Mouse (Mus musculus) stomach, postnatal 0 days (tissue): ENCODE results near the gene Scgn.

Experiments
- CTCF ChIP-seq: IDR thresholded peaks from 2 replicates; pipeline ENCODE4 v1.5.1; 2016; ENCODE audit warnings: antibody characterized with exemption, low read depth, mild to moderate bottlenecking, moderate library complexity
- EP300 ChIP-seq: optimal IDR thresholded peaks from 2 replicates; pipeline ENCODE3; 2016; ENCODE audit warnings: antibody characterized with exemption

GRCm38 (mm10) chr13:23910121-23910520 is 80.9 kb downstream of the Scgn start:
- no peak for TF ChIP-seq CTCF
- TF ChIP-seq EP300: no peak
